Mouse (Mus musculus): Measurements from ENCODE around the gene Doc2a.

Doc2a gene

GRCm38 (mm10) chr7:126847116-126847420 is at the start of gene Doc2a:
Gene Doc2a, plus strand, starts transcription at chr7:126847416.
- DNase-seq: no peak

GRCm38 (mm10) chr7:126798127-126799049 is 48.8 kb upstream of the Doc2a start:
- DNase-seq: peak; percentile 64

- DNase-seq: peak; percentile 98
Observed at GRCm38 (mm10) chr7:126799050-126799467, 48.2 kb upstream of the Doc2a start.

- no peak for DNase-seq
Observed at GRCm38 (mm10) chr7:126799468-126800268, 47.5 kb upstream of the Doc2a start.

GRCm38 (mm10) chr7:126800269-126801056 is 46.8 kb upstream of the Doc2a start:
- peak; percentile 16 for DNase-seq

- no peak for DNase-seq
Observed at GRCm38 (mm10) chr7:126801057-126801422, 46.2 kb upstream of the Doc2a start.

GRCm38 (mm10) chr7:126802134-126802889 is 44.9 kb upstream of the Doc2a start:
- no peak for DNase-seq

GRCm38 (mm10) chr7:126803181-126803580 is 44.0 kb upstream of the Doc2a start:
- no peak for DNase-seq

- DNase-seq: no peak
Observed at GRCm38 (mm10) chr7:126803751-126804150, 43.5 kb upstream of the Doc2a start.

- DNase-seq: peak; percentile 63
Observed at GRCm38 (mm10) chr7:126806956-126807355, 40.3 kb upstream of the Doc2a start.

GRCm38 (mm10) chr7:126807405-126807804 is 39.8 kb upstream of the Doc2a start:
- no peak for DNase-seq

GRCm38 (mm10) chr7:126808703-126809455 is 38.3 kb upstream of the Doc2a start:
- peak; percentile 93 for DNase-seq

- no peak for DNase-seq
Observed at GRCm38 (mm10) chr7:126809723-126810369, 37.4 kb upstream of the Doc2a start.

- no peak for DNase-seq
Observed at GRCm38 (mm10) chr7:126815726-126816222, 31.4 kb upstream of the Doc2a start.

- DNase-seq: no peak
Observed at GRCm38 (mm10) chr7:126816494-126816893, 30.7 kb upstream of the Doc2a start.

GRCm38 (mm10) chr7:126817595-126817994 is 29.6 kb upstream of the Doc2a start:
- no peak for DNase-seq

GRCm38 (mm10) chr7:126818818-126819217 is 28.4 kb upstream of the Doc2a start:
- DNase-seq: no peak

- DNase-seq: peak; percentile 90
Observed at GRCm38 (mm10) chr7:126821835-126822511, 25.2 kb upstream of the Doc2a start.

GRCm38 (mm10) chr7:126822741-126823140 is 24.5 kb upstream of the Doc2a start:
- no peak for DNase-seq

- no peak for DNase-seq
Observed at GRCm38 (mm10) chr7:126823202-126823711, 24.0 kb upstream of the Doc2a start.

All from kidney, postnatal 10 days (tissue).